Mouse (Mus musculus) right cerebral cortex, adult 2 months (tissue): Measurements from ENCODE around the gene Fam198b.
"Not testable (repeated sequence)": the region's sequence is repeated elsewhere in the genome, so short reads cannot be mapped to it uniquely, and the experiment has no call there.

Source experiments
- DNase-seq, 2 experiments: peaks; one replicate each; pipeline ENCODE4 v3.0.0; 2021 to 2022; ENCODE audit warnings: low spot score in 2 of 2

Gene Fam198b

GRCm38 (mm10) chr3:79925950-79926697 lies 41.8 kb downstream of the Fam198b start:
- DNase-seq, result no peak

- no peak for DNase-seq
Measured at GRCm38 (mm10) chr3:79927050-79927449, 42.7 kb downstream of the Fam198b start.

- DNase-seq, result no peak
Measured at GRCm38 (mm10) chr3:79928409-79928808, 44.1 kb downstream of the Fam198b start.

GRCm38 (mm10) chr3:79930141-79930744 lies 45.9 kb downstream of the Fam198b start:
- DNase-seq, result peak; percentile 46 to 71

- no peak for DNase-seq
Measured at GRCm38 (mm10) chr3:79936213-79936612, 51.9 kb downstream of the Fam198b start.

- DNase-seq, result peak in 1 of 2 experiments; percentile 23
Measured at GRCm38 (mm10) chr3:79936730-79937447, 52.6 kb downstream of the Fam198b start.

- DNase-seq, result no peak
Measured at GRCm38 (mm10) chr3:79947736-79948135, 63.4 kb downstream of the Fam198b start.

GRCm38 (mm10) chr3:79948151-79948550 lies 63.8 kb downstream of the Fam198b start:
- DNase-seq, result no peak

GRCm38 (mm10) chr3:79953164-79953759 lies 68.9 kb downstream of the Fam198b start:
- peak in 1 of 2 experiments; percentile 26 for DNase-seq

GRCm38 (mm10) chr3:79955262-79955661 lies 70.9 kb downstream of the Fam198b start:
- DNase-seq, result no peak

- no peak for DNase-seq
Measured at GRCm38 (mm10) chr3:79956792-79957191, 72.5 kb downstream of the Fam198b start.

- peak in 1 of 2 experiments; percentile 26 for DNase-seq
Measured at GRCm38 (mm10) chr3:79957752-79958151, 73.4 kb downstream of the Fam198b start.

GRCm38 (mm10) chr3:79966709-79967108 lies 82.4 kb downstream of the Fam198b start:
- DNase-seq, result no peak

GRCm38 (mm10) chr3:79967346-79967745 lies 83.0 kb downstream of the Fam198b start:
- no peak for DNase-seq

- no peak for DNase-seq
Measured at GRCm38 (mm10) chr3:79968426-79968825, 84.1 kb downstream of the Fam198b start.

- not testable (repeated sequence) for DNase-seq
Measured at GRCm38 (mm10) chr3:79969536-79969935, 85.2 kb downstream of the Fam198b start.

- DNase-seq, result no peak
Measured at GRCm38 (mm10) chr3:79970070-79970469, 85.7 kb downstream of the Fam198b start.

GRCm38 (mm10) chr3:79970498-79970897 lies 86.2 kb downstream of the Fam198b start:
- DNase-seq, result no peak

GRCm38 (mm10) chr3:79971542-79971941 lies 87.2 kb downstream of the Fam198b start:
- DNase-seq, result no peak

GRCm38 (mm10) chr3:79976786-79977185 lies 92.5 kb downstream of the Fam198b start:
- DNase-seq, result peak in 1 of 2 experiments; percentile 61

- peak; percentile 25 for DNase-seq
Measured at GRCm38 (mm10) chr3:79977656-79978450, 93.5 kb downstream of the Fam198b start.
